Mouse (Mus musculus) embryonic facial prominence, embryonic 12.5 days (tissue): ENCODE measurements around the gene Fam32a. TPM values are rescaled to one million over a fixed set of nuclear protein-coding genes. Genes with fewer than 3 reads are reported as not detected.

Experiments used
- ATAC-seq: fragments of 200-750 bp; cut with Nextera tagmentation; 2 replicates; pipeline ENCODE4 v1.8.0; 2017; ENCODE audit not compliant: insufficient number of reproducible peaks, insufficient read depth, low FRiP score, low TSS enrichment
- H3K27ac ChIP-seq: fragments of 300-500 bp; sonication (generic); 2 replicates; pipeline ENCODE4 v1.5.1; 2016; ENCODE audit warnings: mild to moderate bottlenecking
- H3K27me3 ChIP-seq: fragments of 300-500 bp; sonication (generic); 2 replicates; pipeline ENCODE4 v1.6.1; 2016; ENCODE audit warnings: mild to moderate bottlenecking, moderate library complexity
- H3K36me3 ChIP-seq: fragments of 300-500 bp; sonication (generic); 2 replicates; pipeline ENCODE4 v1.6.1; 2016; ENCODE audit warnings: mild to moderate bottlenecking
- H3K4me1 ChIP-seq: fragments of 300-500 bp; sonication (generic); 2 replicates; pipeline ENCODE4 v1.6.1; 2016
- H3K4me2 ChIP-seq: fragments of 300-500 bp; sonication (generic); replicated peaks from 2 replicates; pipeline ENCODE4 v1.6.1; 2016; ENCODE audit warnings: mild to moderate bottlenecking, moderate library complexity
- H3K4me3 ChIP-seq: fragments of 300-500 bp; sonication (generic); 2 replicates; pipeline ENCODE4 v1.5.1; 2016; ENCODE audit warnings: mild to moderate bottlenecking
- H3K9ac ChIP-seq: fragments of 300-500 bp; sonication (generic); 2 replicates; pipeline ENCODE4 v1.6.1; 2016; ENCODE audit warnings: mild to moderate bottlenecking, moderate library complexity
- H3K9me3 ChIP-seq: fragments of 300-500 bp; sonication (generic); 2 replicates; pipeline ENCODE4 v1.6.1; 2016; ENCODE audit warnings: mild to moderate bottlenecking, moderate library complexity
- WGBS: fragments of 180-500 bp; shearing (Covaris S2); methylation state at CpG from one replicate; pipeline ENCODE4 v1.1.7; 2016; 5-methylcytosine and 5-hydroxymethylcytosine counted together
- polyA plus RNA-seq: library from polyadenylated mRNA; unstranded; fragments of >200 nt; fragmentation: Nextera tagmentation; extraction: Ambion mirVana; gene quantifications from 2 replicates; pipeline ENCODE4 v1.2.1, GENCODE M21; 2016

Gene Fam32a
- polyA plus RNA-seq, 1 experiment from 2014 or later = 77.0 TPM

- Histone ChIP-seq H3K9ac (no peak overlapping the region), H3K27me3 (no peaks in the 10 kb centered on the region), H3K36me3 (no peaks in the 10 kb centered on the region), H3K9me3 (no peaks in the 10 kb centered on the region), H3K4me2 (no peak overlapping the region), H3K4me1 (no peaks in the 10 kb centered on the region), H3K4me3 (no peak overlapping the region), H3K27ac (no peak overlapping the region)
- ATAC-seq = no peak
Measured at GRCm38 (mm10) chr8:72266671-72267070, 47.1 kb downstream of the Fam32a start.

GRCm38 (mm10) chr8:72267106-72267505 is 47.6 kb downstream of the Fam32a start:
- WGBS = 95% methylated on average over 8 of the region's 8 CpGs
- H3K27me3 ChIP-seq = no peaks in the 10 kb centered on the region
- no peaks in the 10 kb centered on the region for H3K9me3 ChIP-seq
- H3K27ac ChIP-seq = no peak overlapping the region
- H3K4me3 ChIP-seq = no peak overlapping the region
- no peak overlapping the region for H3K9ac ChIP-seq
- H3K4me1 ChIP-seq = no peaks in the 10 kb centered on the region
- no peaks in the 10 kb centered on the region for H3K36me3 ChIP-seq
- no peak for ATAC-seq
- H3K4me2 ChIP-seq = no peak overlapping the region

- Histone ChIP-seq H3K27ac (no peak overlapping the region), H3K4me2 (no peak overlapping the region), H3K36me3 (no peaks in the 10 kb centered on the region), H3K9me3 (no peaks in the 10 kb centered on the region), H3K4me1 (no peaks in the 10 kb centered on the region), H3K9ac (no peak overlapping the region), H3K27me3 (no peaks in the 10 kb centered on the region), H3K4me3 (no peak overlapping the region)
- 86% methylated on average over 15 of the region's 15 CpGs for WGBS
- ATAC-seq = no peak
Measured at GRCm38 (mm10) chr8:72268356-72268755, 48.8 kb downstream of the Fam32a start.

- Histone ChIP-seq H3K27me3 (no peaks in the 10 kb centered on the region), H3K9ac (no peak overlapping the region), H3K36me3 (no peaks in the 10 kb centered on the region), H3K4me3 (no peak overlapping the region), H3K4me1 (no peaks in the 10 kb centered on the region), H3K4me2 (no peak overlapping the region), H3K9me3 (no peaks in the 10 kb centered on the region), H3K27ac (no peak overlapping the region)
- 91% methylated on average over 12 of the region's 12 CpGs for WGBS
- no peak for ATAC-seq
Measured at GRCm38 (mm10) chr8:72270606-72271005, 51.1 kb downstream of the Fam32a start.

- Histone ChIP-seq H3K9ac (no peak overlapping the region), H3K36me3 (no peaks in the 10 kb centered on the region), H3K4me2 (no peak overlapping the region), H3K9me3 (no peaks in the 10 kb centered on the region), H3K27ac (no peak overlapping the region), H3K4me3 (no peak overlapping the region), H3K27me3 (no peaks in the 10 kb centered on the region), H3K4me1 (no peaks in the 10 kb centered on the region)
- ATAC-seq = no peak
- WGBS = 70% methylated on average over 11 of the region's 11 CpGs
Measured at GRCm38 (mm10) chr8:72271051-72271660, 51.6 kb downstream of the Fam32a start.

- H3K4me2 ChIP-seq = no peak overlapping the region
- H3K4me3 ChIP-seq = no peak overlapping the region
- WGBS = 71% methylated on average over 3 of the region's 3 CpGs
- no peaks in the 10 kb centered on the region for H3K27me3 ChIP-seq
- no peaks in the 10 kb centered on the region for H3K9me3 ChIP-seq
- no peak overlapping the region for H3K27ac ChIP-seq
- H3K36me3 ChIP-seq = no peaks in the 10 kb centered on the region
- ATAC-seq = no peak
- no peaks in the 10 kb centered on the region for H3K4me1 ChIP-seq
- H3K9ac ChIP-seq = no peak overlapping the region
Measured at GRCm38 (mm10) chr8:72271691-72272090, 52.2 kb downstream of the Fam32a start.

- ATAC-seq = no peak
- no peaks in the 10 kb centered on the region for H3K27me3 ChIP-seq
- H3K9me3 ChIP-seq = no peaks in the 10 kb centered on the region
- WGBS = 10% methylated on average over 3 of the region's 3 CpGs
- H3K4me3 ChIP-seq = no peak overlapping the region
- no peaks in the 10 kb centered on the region for H3K4me1 ChIP-seq
- H3K9ac ChIP-seq = no peak overlapping the region
- H3K27ac ChIP-seq = no peak overlapping the region
- no peak overlapping the region for H3K4me2 ChIP-seq
- H3K36me3 ChIP-seq = no peaks in the 10 kb centered on the region
Measured at GRCm38 (mm10) chr8:72272361-72272760, 52.8 kb downstream of the Fam32a start.

GRCm38 (mm10) chr8:72273111-72273770 is 53.7 kb downstream of the Fam32a start:
- H3K9ac ChIP-seq = no peak overlapping the region
- WGBS = 48% methylated on average over 1 of the region's 1 CpGs

GRCm38 (mm10) chr8:72273807-72274206 is 54.3 kb downstream of the Fam32a start:
- WGBS = 77% methylated on average over 5 of the region's 5 CpGs
- H3K4me3 ChIP-seq = no peak overlapping the region
- no peak overlapping the region for H3K9ac ChIP-seq
- ATAC-seq = no peak
- no peak overlapping the region for H3K4me2 ChIP-seq
- H3K27ac ChIP-seq = no peak overlapping the region
- no peaks in the 10 kb centered on the region for H3K36me3 ChIP-seq
- no peaks in the 10 kb centered on the region for H3K27me3 ChIP-seq
- no peaks in the 10 kb centered on the region for H3K9me3 ChIP-seq
- H3K4me1 ChIP-seq = no peaks in the 10 kb centered on the region

More at GRCm38 (mm10) chr8:72273111-72273770, 53.7 kb downstream of the Fam32a start:
- H3K36me3 ChIP-seq = no peaks in the 10 kb centered on the region
- no peak overlapping the region for H3K4me3 ChIP-seq
- no peaks in the 10 kb centered on the region for H3K4me1 ChIP-seq
- no peaks in the 10 kb centered on the region for H3K27me3 ChIP-seq
- no peaks in the 10 kb centered on the region for H3K9me3 ChIP-seq
- ATAC-seq = no peak; the same call in 1 of the 2 replicates
- H3K27ac ChIP-seq = no peak overlapping the region
- H3K4me2 ChIP-seq = no peak overlapping the region

Other genes with a start within 250 kb of the Fam32a start
- 1.0 and 1.2 TPM in 2 replicates for gene Cyp4f18, start 210.1 kb upstream of the Fam32a start, polyA plus RNA-seq
- gene Olfr372, start 178.5 kb upstream of the Fam32a start, polyA plus RNA-seq = not detected in 2 replicates
- not detected in 2 replicates for gene Olfr373, start 136.6 kb upstream of the Fam32a start, polyA plus RNA-seq
- 0.03 and 0.08 TPM in 2 replicates for gene Olfr374, start 112.7 kb upstream of the Fam32a start, polyA plus RNA-seq
- gene Tpm4, start 84.8 kb upstream of the Fam32a start, polyA plus RNA-seq = 627 and 659 TPM in 2 replicates
- gene Rab8a, start 58.5 kb upstream of the Fam32a start, polyA plus RNA-seq = 120 and 123 TPM in 2 replicates
- not detected in 2 replicates for gene Hsh2d, start 30.1 kb upstream of the Fam32a start, polyA plus RNA-seq
- not detected in 2 replicates for gene Cib3, start 6.9 kb upstream of the Fam32a start, polyA plus RNA-seq
- gene Gm11034, start 6.1 kb upstream of the Fam32a start, polyA plus RNA-seq = not detected in 2 replicates
- gene Ap1m1, start 20.3 kb downstream of the Fam32a start, polyA plus RNA-seq = 135 TPM in 2 replicates
- 24.1 and 29.1 TPM in 2 replicates for gene Gm10282, start 85.5 kb downstream of the Fam32a start, polyA plus RNA-seq
- gene Klf2, start 99.3 kb downstream of the Fam32a start, polyA plus RNA-seq = 7.0 and 9.3 TPM in 2 replicates
- 69.0 and 71.8 TPM in 2 replicates for gene Eps15l1, start 201.7 kb downstream of the Fam32a start, polyA plus RNA-seq
- gene Calr3, start 224.1 kb downstream of the Fam32a start, polyA plus RNA-seq = 1.4 and 1.7 TPM in 2 replicates
- 18.7 and 19.0 TPM in 2 replicates for gene 1700030K09Rik, start 224.2 kb downstream of the Fam32a start, polyA plus RNA-seq